In the genomic region with DNA sequence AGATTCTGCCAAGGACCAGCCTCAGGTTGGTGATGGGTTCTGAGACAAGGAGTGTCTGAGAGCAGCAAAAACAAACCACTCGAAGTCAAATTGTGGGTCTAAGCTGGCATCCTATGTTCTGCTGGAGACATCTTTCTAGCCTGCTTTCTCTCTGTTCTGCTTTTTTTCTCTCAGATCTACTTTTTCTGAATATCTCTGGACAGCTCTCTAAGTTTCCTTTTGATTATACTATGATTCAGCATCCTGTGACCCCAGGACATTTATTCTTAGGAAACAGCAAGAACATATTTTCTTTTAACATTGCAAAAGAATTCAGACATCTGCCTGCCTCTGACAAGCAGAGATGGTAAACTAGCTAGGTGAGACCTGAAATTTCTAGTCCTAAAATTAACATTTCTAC, we compare ENCODE assay signal across 28 mouse cellular contexts. TPM values are rescaled to one million over a fixed set of nuclear protein-coding genes. Genes with fewer than 3 reads are reported as not detected.
"Had no signal": no experiment of that assay in that cellular context is flagged by ENCODE, and none has a peak within 500 bp of the region (broad histone marks: within the 10 kb centered on the region; RNA-seq: fewer than 3 reads in every experiment).

No protein-coding gene starts in this region.

- DNase-seq: liver, postnatal 0 days; lung, adult 2 months; lung, postnatal 14 days; lung, postnatal 4 days; midbrain, embryonic 14.5 days; retina, postnatal 1 day; right cerebral cortex, adult 18-20 months; right cerebral cortex, postnatal 25 days; right cerebral cortex, postnatal 4 days; spleen, adult 18-20 months; thymus, adult 18-20 months; thymus, postnatal 25 days; thymus, postnatal 4 days had no signal

- H3K9ac ChIP-seq: liver, postnatal 0 days; lung, embryonic 15.5 days; midbrain, embryonic 12.5 days; neural tube, embryonic 13.5 days; neural tube, embryonic 15.5 days had no signal

- H3K27me3 ChIP-seq: lung, embryonic 15.5 days; midbrain, embryonic 12.5 days; neural tube, embryonic 13.5 days; neural tube, embryonic 15.5 days had no signal

- ATAC-seq: liver, postnatal 0 days; lung, postnatal 0 days; midbrain, embryonic 16.5 days had no signal

- H3K9me3 ChIP-seq: lung, embryonic 15.5 days; midbrain, embryonic 10.5 days; midbrain, embryonic 12.5 days; neural tube, embryonic 13.5 days; neural tube, embryonic 15.5 days had no signal

- H3K27ac ChIP-seq: lung, embryonic 15.5 days; midbrain, embryonic 10.5 days; midbrain, embryonic 12.5 days; neural tube, embryonic 13.5 days; neural tube, embryonic 15.5 days had no signal

- H3K4me2 ChIP-seq: lung, embryonic 15.5 days; midbrain, embryonic 12.5 days; neural tube, embryonic 13.5 days; neural tube, embryonic 15.5 days had no signal

- H3K4me1 ChIP-seq: lung, embryonic 15.5 days; midbrain, embryonic 10.5 days; midbrain, embryonic 12.5 days; neural tube, embryonic 13.5 days; neural tube, embryonic 15.5 days had no signal

- H3K4me3 ChIP-seq: lung, embryonic 15.5 days; midbrain, embryonic 10.5 days; midbrain, embryonic 12.5 days; myocyte; neural tube, embryonic 13.5 days; neural tube, embryonic 15.5 days had no signal

- H3K36me3 ChIP-seq: lung, embryonic 15.5 days; midbrain, embryonic 10.5 days; midbrain, embryonic 12.5 days; neural tube, embryonic 13.5 days; neural tube, embryonic 15.5 days had no signal

RNA-seq across cellular contexts. Expression of gene Rnase2a, which starts 2.3 kb away (rescaled TPM):
- total RNA-seq: megakaryocyte-erythroid progenitor cell, adult 5-6 weeks had no signal
- polyA plus RNA-seq: liver, postnatal 0 days; lung, adult 2 months; lung, embryonic 15.5 days; lung, postnatal 0 days; midbrain, embryonic 10.5 days; midbrain, embryonic 12.5 days; midbrain, embryonic 14.5 days; midbrain, embryonic 16.5 days; neural tube, embryonic 11.5 days; neural tube, embryonic 13.5 days; neural tube, embryonic 15.5 days; small intestine, adult 2 months; stomach, embryonic 14.5 days; stomach, embryonic 16.5 days; thymus, postnatal 0 days; urinary bladder, adult 2 months had no signal

RNA-seq across cellular contexts. Expression of gene Ear14, which starts 50.4 kb away (rescaled TPM):
- total RNA-seq: megakaryocyte-erythroid progenitor cell, adult 5-6 weeks had no signal
- polyA plus RNA-seq: liver, postnatal 0 days; lung, adult 2 months; lung, embryonic 15.5 days; lung, postnatal 0 days; midbrain, embryonic 10.5 days; midbrain, embryonic 12.5 days; midbrain, embryonic 14.5 days; midbrain, embryonic 16.5 days; myocyte; neural tube, embryonic 11.5 days; neural tube, embryonic 13.5 days; neural tube, embryonic 15.5 days; small intestine, adult 2 months; stomach, embryonic 14.5 days; stomach, embryonic 16.5 days; thymus, postnatal 0 days; urinary bladder, adult 2 months had no signal

RNA-seq across cellular contexts. Expression of gene Ang2, which starts 54.6 kb away (rescaled TPM):
- total RNA-seq: megakaryocyte-erythroid progenitor cell, adult 5-6 weeks had no signal
- polyA plus RNA-seq: liver, postnatal 0 days; lung, adult 2 months; lung, embryonic 15.5 days; lung, postnatal 0 days; midbrain, embryonic 10.5 days; midbrain, embryonic 12.5 days; midbrain, embryonic 14.5 days; midbrain, embryonic 16.5 days; neural tube, embryonic 11.5 days; neural tube, embryonic 13.5 days; neural tube, embryonic 15.5 days; small intestine, adult 2 months; stomach, embryonic 14.5 days; stomach, embryonic 16.5 days; thymus, postnatal 0 days; urinary bladder, adult 2 months had no signal
